Mouse (Mus musculus) ES-E14 (cell line): ENCODE measurements around the gene Slc37a4.
A peak's percentile ranks its signal among the peaks of the same experiment; 100 is the strongest.

Experiments used
- CHD2 ChIP-seq: IDR thresholded peaks from 2 replicates; pipeline ENCODE4 v1.6.1; 2014; ENCODE audit warnings: mild to moderate bottlenecking, low read depth, low read length, inconsistent platforms
- HCFC1 ChIP-seq: IDR thresholded peaks from 2 replicates; pipeline ENCODE4 v1.6.1; 2012; ENCODE audit warnings: low read length, inconsistent platforms, borderline replicate concordance; ENCODE audit not compliant: insufficient read depth
- ZC3H11A ChIP-seq: IDR thresholded peaks from 2 replicates; pipeline ENCODE4 v1.6.1; 2012; ENCODE audit warnings: low read depth, mild to moderate bottlenecking, inconsistent platforms, low read length, borderline replicate concordance
- ZNF384 ChIP-seq: IDR thresholded peaks from 2 replicates; pipeline ENCODE4 v1.6.1; 2012; ENCODE audit warnings: low read depth, low read length, inconsistent platforms

DNA sequence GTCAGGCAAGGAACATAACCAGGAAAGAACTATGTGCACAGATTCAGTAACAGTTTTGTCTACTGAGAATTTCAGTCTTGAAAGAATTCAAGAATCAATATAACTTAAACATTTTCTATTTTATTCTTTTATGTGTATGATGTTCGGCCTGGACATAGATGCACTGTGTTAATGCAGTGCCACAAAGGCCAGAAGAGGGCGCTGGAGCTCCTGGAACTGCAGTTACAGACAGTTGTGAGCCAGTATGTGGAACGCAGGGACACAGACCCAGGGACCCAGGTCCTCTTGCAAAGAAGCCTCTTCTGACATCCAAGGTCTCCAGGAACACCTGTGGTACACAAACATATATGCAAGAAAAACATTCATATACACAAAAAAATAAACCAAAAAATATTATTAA lies 32.2 kb upstream of the Slc37a4 start:
- TF ChIP-seq CHD2 (no peak), ZNF384 (no peak), ZC3H11A (peak; percentile 29; the same call in 1 of the 2 replicates), HCFC1 (no peak)
